Mouse (Mus musculus) forebrain, embryonic 10.5 days (tissue): ENCODE results near the gene Gm45618. TPM values are rescaled to one million over a fixed set of nuclear protein-coding genes. Genes with fewer than 3 reads are reported as not detected.

Experiments used
- DNase-seq: peaks from one replicate; pipeline ENCODE4 v3.0.0-alpha.2; 2017; ENCODE audit warnings: low spot score; ENCODE audit errors: extremely low spot score
- H3K27ac ChIP-seq: fragments of 300-500 bp; sonication (generic); 2 replicates; pipeline ENCODE4 v1.5.1; 2016; ENCODE audit warnings: mild to moderate bottlenecking
- H3K27me3 ChIP-seq: fragments of 300-500 bp; sonication (generic); 2 replicates; pipeline ENCODE4 v1.6.1; 2016; ENCODE audit warnings: mild to moderate bottlenecking; ENCODE audit not compliant: poor library complexity, severe bottlenecking
- H3K36me3 ChIP-seq: fragments of 300-500 bp; sonication (generic); replicated peaks from 2 replicates; pipeline ENCODE4 v1.6.1; 2016; ENCODE audit warnings: mild to moderate bottlenecking, moderate library complexity
- H3K4me1 ChIP-seq: fragments of 300-500 bp; sonication (generic); 2 replicates; pipeline ENCODE4 v1.6.1; 2016
- H3K4me3 ChIP-seq: fragments of 300-500 bp; sonication (generic); 2 replicates; pipeline ENCODE4 v1.5.1; 2016; ENCODE audit warnings: mild to moderate bottlenecking, moderate library complexity
- H3K9me3 ChIP-seq: fragments of 300-500 bp; sonication (generic); 2 replicates; pipeline ENCODE4 v1.6.1; 2016; ENCODE audit warnings: mild to moderate bottlenecking, moderate library complexity
- WGBS: fragments of 180-500 bp; shearing (Covaris S2); methylation state at CpG from one replicate; pipeline ENCODE4 v1.1.7; 2016; 5-methylcytosine and 5-hydroxymethylcytosine counted together
- polyA plus RNA-seq: library from polyadenylated mRNA; unstranded; fragments of >200 nt; fragmentation: Nextera tagmentation; extraction: Ambion mirVana; gene quantifications from 2 replicates; pipeline ENCODE4 v1.2.1, GENCODE M21; 2016

Gm45618 gene
- polyA plus RNA-seq, 1 experiment from 2014 or later, result 0.38 TPM

- Histone ChIP-seq H3K4me3 (no peak overlapping the region), H3K9me3 (no peaks in the 10 kb centered on the region), H3K27ac (no peak overlapping the region), H3K4me1 (peaks cover 5% of the 10 kb centered on the region), H3K36me3 (peaks cover 10% of the 10 kb centered on the region), H3K27me3 (peaks cover 60% of the 10 kb centered on the region)
- WGBS, result 88% methylated on average over 3 of the region's 3 CpGs
- no peak for DNase-seq
Measured at GRCm38 (mm10) chr7:142077138-142077537, 43.4 kb downstream of the Gm45618 start.

GRCm38 (mm10) chr7:142074146-142074886 lies 46.2 kb downstream of the Gm45618 start:
- 74% methylated on average over 8 of the region's 8 CpGs for WGBS
- H3K27me3 ChIP-seq, result peaks cover 57% of the 10 kb centered on the region
- peaks cover 11% of the 10 kb centered on the region for H3K4me1 ChIP-seq
- no peaks in the 10 kb centered on the region for H3K9me3 ChIP-seq
- no peak overlapping the region for H3K27ac ChIP-seq
- H3K4me3 ChIP-seq, result no peak overlapping the region
- no peaks in the 10 kb centered on the region for H3K36me3 ChIP-seq
- no peak for DNase-seq

GRCm38 (mm10) chr7:142071717-142072116 lies 48.8 kb downstream of the Gm45618 start:
- Histone ChIP-seq H3K27me3 (peaks cover 41% of the 10 kb centered on the region), H3K36me3 (no peaks in the 10 kb centered on the region), H3K27ac (no peak overlapping the region), H3K4me3 (no peak overlapping the region), H3K9me3 (no peaks in the 10 kb centered on the region), H3K4me1 (peaks cover 11% of the 10 kb centered on the region)
- no peak for DNase-seq

GRCm38 (mm10) chr7:142071212-142071578 lies 49.3 kb downstream of the Gm45618 start:
- 4% methylated on average over 10 of the region's 10 CpGs for WGBS
- H3K4me3 ChIP-seq, result peak overlapping the region; percentile 13; the same call in 1 of the 2 replicates

GRCm38 (mm10) chr7:142070458-142071211 lies 49.9 kb downstream of the Gm45618 start:
- WGBS, result 13% methylated on average over 13 of the region's 13 CpGs
- peaks cover 11% of the 10 kb centered on the region for H3K4me1 ChIP-seq
- no peaks in the 10 kb centered on the region for H3K9me3 ChIP-seq
- DNase-seq, result peak; percentile 71
- H3K27me3 ChIP-seq, result peaks cover 41% of the 10 kb centered on the region
- H3K36me3 ChIP-seq, result no peaks in the 10 kb centered on the region
- H3K4me3 ChIP-seq, result peak overlapping the region; percentile 13; the same call in 1 of the 2 replicates
- no peak overlapping the region for H3K27ac ChIP-seq

More at GRCm38 (mm10) chr7:142071212-142071578, 49.3 kb downstream of the Gm45618 start:
- peaks cover 11% of the 10 kb centered on the region for H3K4me1 ChIP-seq
- no peak overlapping the region for H3K27ac ChIP-seq
- no peaks in the 10 kb centered on the region for H3K36me3 ChIP-seq
- H3K27me3 ChIP-seq, result peaks cover 41% of the 10 kb centered on the region
- no peaks in the 10 kb centered on the region for H3K9me3 ChIP-seq
- no peak for DNase-seq

Other genes starting within 250 kb of the Gm45618 start
- gene Tollip, start 202.2 kb downstream of the Gm45618 start, polyA plus RNA-seq, result 51.2 and 53.2 TPM in 2 replicates
- 6.0 and 6.7 TPM in 2 replicates for gene Brsk2, start 171.0 kb downstream of the Gm45618 start, polyA plus RNA-seq
- 60.9 and 65.7 TPM in 2 replicates for gene Mob2, start 59.7 kb downstream of the Gm45618 start, polyA plus RNA-seq
- gene Dusp8, start 24.9 kb downstream of the Gm45618 start, polyA plus RNA-seq, result 3.6 and 7.3 TPM in 2 replicates
- gene Gm39115, start 15.3 kb upstream of the Gm45618 start, polyA plus RNA-seq, result not detected in 2 replicates
- not detected in 2 replicates for gene Gm45337, start 23.9 kb upstream of the Gm45618 start, polyA plus RNA-seq
- not detected in 2 replicates for gene Gm29735, start 36.4 kb upstream of the Gm45618 start, polyA plus RNA-seq
- gene Gm4553, start 45.0 kb upstream of the Gm45618 start, polyA plus RNA-seq, result not detected in 2 replicates
- not detected in 2 replicates for gene Krtap5-2, start 55.3 kb upstream of the Gm45618 start, polyA plus RNA-seq
- not detected in 2 replicates for gene Gm10153, start 69.7 kb upstream of the Gm45618 start, polyA plus RNA-seq
- gene Krtap5-3, start 80.6 kb upstream of the Gm45618 start, polyA plus RNA-seq, result not detected in 2 replicates
- not detected in 2 replicates for gene Gm7579, start 91.1 kb upstream of the Gm45618 start, polyA plus RNA-seq
- gene Krtap5-5, start 109.2 kb upstream of the Gm45618 start, polyA plus RNA-seq, result not detected in 2 replicates
- not detected in 2 replicates for gene Gm40460, start 120.3 kb upstream of the Gm45618 start, polyA plus RNA-seq
- not detected in 2 replicates for gene Gm2431, start 137.6 kb upstream of the Gm45618 start, polyA plus RNA-seq
- gene Gm4559, start 153.6 kb upstream of the Gm45618 start, polyA plus RNA-seq, result not detected in 2 replicates
- not detected in 2 replicates for gene Krtap5-1, start 176.4 kb upstream of the Gm45618 start, polyA plus RNA-seq
- not detected in 2 replicates for gene Krtap5-4, start 182.8 kb upstream of the Gm45618 start, polyA plus RNA-seq